Mouse (Mus musculus): ENCODE measurements around the gene Engase.

Gene Engase

GRCm38 (mm10) chr11:118476396-118477373 is at the start of gene Engase:
TSS of gene Engase (plus strand) at chr11:118476829.
- peak; percentile 86 to 93 for DNase-seq (ENCODE audit: low spot score in 2 of 2)

- DNase-seq (ENCODE audit: low spot score in 2 of 2) = no peak
Observed at GRCm38 (mm10) chr11:118427266-118427779, 49.3 kb upstream of the Engase start.

- DNase-seq (ENCODE audit: low spot score in 2 of 2) = no peak
Observed at GRCm38 (mm10) chr11:118427986-118428385, 48.6 kb upstream of the Engase start, which contains the start of gene C1qtnf1. TSS of gene C1qtnf1 (plus strand) at chr11:118428203.

GRCm38 (mm10) chr11:118428460-118428868 is 48.2 kb upstream of the Engase start:
- no peak for DNase-seq (ENCODE audit: low spot score in 2 of 2)

- no peak for DNase-seq (ENCODE audit: low spot score in 2 of 2)
Observed at GRCm38 (mm10) chr11:118428944-118429709, 47.5 kb upstream of the Engase start.

GRCm38 (mm10) chr11:118430291-118430885 is 46.2 kb upstream of the Engase start:
- DNase-seq (ENCODE audit: low spot score in 2 of 2) = no peak

GRCm38 (mm10) chr11:118431100-118431948 is 45.3 kb upstream of the Engase start:
- no peak for DNase-seq (ENCODE audit: low spot score in 2 of 2)

GRCm38 (mm10) chr11:118433398-118433868 is 43.2 kb upstream of the Engase start:
- no peak for DNase-seq (ENCODE audit: low spot score in 2 of 2)

GRCm38 (mm10) chr11:118434093-118434492 is 42.5 kb upstream of the Engase start:
- DNase-seq (ENCODE audit: low spot score in 2 of 2) = no peak

- DNase-seq (ENCODE audit: low spot score in 2 of 2) = peak in 1 of 2 experiments; percentile 82
Observed at GRCm38 (mm10) chr11:118436471-118436935, 40.1 kb upstream of the Engase start.

GRCm38 (mm10) chr11:118438665-118439414 is 37.8 kb upstream of the Engase start:
- no peak for DNase-seq (ENCODE audit: low spot score in 2 of 2)

GRCm38 (mm10) chr11:118442691-118443090 is 33.9 kb upstream of the Engase start:
- DNase-seq (ENCODE audit: low spot score in 2 of 2) = no peak

GRCm38 (mm10) chr11:118443201-118443970 is 33.2 kb upstream of the Engase start:
- peak; percentile 62 to 83 for DNase-seq (ENCODE audit: low spot score in 2 of 2)

GRCm38 (mm10) chr11:118445843-118446242 is 30.8 kb upstream of the Engase start:
- peak; percentile 62 to 69 for DNase-seq (ENCODE audit: low spot score in 2 of 2)

GRCm38 (mm10) chr11:118447346-118447745 is 29.3 kb upstream of the Engase start:
- DNase-seq (ENCODE audit: low spot score in 2 of 2) = no peak

- no peak for DNase-seq (ENCODE audit: low spot score in 2 of 2)
Observed at GRCm38 (mm10) chr11:118448385-118448784, 28.2 kb upstream of the Engase start.

- no peak for DNase-seq (ENCODE audit: low spot score in 2 of 2)
Observed at GRCm38 (mm10) chr11:118451211-118451610, 25.4 kb upstream of the Engase start.

GRCm38 (mm10) chr11:118452955-118453354 is 23.7 kb upstream of the Engase start:
- DNase-seq (ENCODE audit: low spot score in 2 of 2) = no peak
